Mouse (Mus musculus) E14TG2a.4 (cell line): ENCODE results near the gene Per1.

Experiments
- CTCF ChIP-seq: conservative IDR thresholded peaks from 2 replicates; pipeline ENCODE4 v1.5.1; 2014; ENCODE audit warnings: low read length
- NANOG ChIP-seq: IDR thresholded peaks from 2 replicates; pipeline ENCODE4 v1.6.1; 2014; ENCODE audit warnings: borderline replicate concordance, low read length, mixed read lengths
- POU5F1 ChIP-seq: IDR thresholded peaks from 2 replicates; pipeline ENCODE4 v1.6.1; 2014; ENCODE audit warnings: low read length, borderline replicate concordance

- TF ChIP-seq CTCF (no peak), NANOG (no peak), POU5F1 (no peak)
Observed at GRCm38 (mm10) chr11:69133566-69133922, 38.5 kb downstream of the Per1 start.
